Mouse (Mus musculus) cerebellum, postnatal 4 days (tissue): ENCODE data around the gene Gna13.

ENCODE experiments used
- DNase-seq, 2 experiments: peaks; one replicate each; pipeline ENCODE4 v3.0.0; 2022; ENCODE audit warnings: low spot score in 2 of 2, mixed read lengths in 1 of 2

Gna13 gene

GRCm38 (mm10) chr11:109375412-109375811 lies 12.8 kb downstream of the Gna13 start:
- no peak for DNase-seq

DNA sequence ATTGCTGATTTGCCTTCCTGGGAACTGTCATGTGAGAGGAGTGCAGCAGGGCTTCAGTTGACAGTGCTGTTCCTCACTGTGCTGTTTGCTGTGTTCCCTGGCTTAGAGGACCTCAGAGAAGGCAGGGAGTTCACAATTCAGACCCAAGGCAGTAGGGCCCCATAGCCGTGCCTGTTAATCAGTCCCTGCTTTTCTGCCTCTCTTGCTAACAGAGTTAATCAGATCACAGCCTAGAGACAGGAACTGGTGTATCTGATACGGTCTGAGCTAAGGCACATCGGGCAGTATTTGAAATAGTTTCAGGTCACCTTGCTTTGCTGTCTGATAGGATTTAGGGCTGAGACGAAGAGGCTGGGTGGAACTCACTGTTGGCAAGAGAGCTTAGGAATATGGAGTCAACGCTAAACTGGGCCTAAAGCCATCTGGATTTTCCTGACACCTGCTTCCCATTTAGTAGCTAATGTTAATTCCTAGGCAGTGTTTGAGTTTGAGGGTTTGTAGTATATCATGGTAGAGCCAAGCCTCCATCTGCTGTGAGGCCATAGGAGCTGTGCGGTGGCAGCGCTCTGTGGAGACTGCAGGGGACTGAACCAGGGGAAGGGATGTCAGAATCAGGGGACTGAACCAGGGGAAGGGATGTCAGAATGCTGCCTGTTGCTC lies 14.0 kb downstream of the Gna13 start:
- DNase-seq = no peak

DNA sequence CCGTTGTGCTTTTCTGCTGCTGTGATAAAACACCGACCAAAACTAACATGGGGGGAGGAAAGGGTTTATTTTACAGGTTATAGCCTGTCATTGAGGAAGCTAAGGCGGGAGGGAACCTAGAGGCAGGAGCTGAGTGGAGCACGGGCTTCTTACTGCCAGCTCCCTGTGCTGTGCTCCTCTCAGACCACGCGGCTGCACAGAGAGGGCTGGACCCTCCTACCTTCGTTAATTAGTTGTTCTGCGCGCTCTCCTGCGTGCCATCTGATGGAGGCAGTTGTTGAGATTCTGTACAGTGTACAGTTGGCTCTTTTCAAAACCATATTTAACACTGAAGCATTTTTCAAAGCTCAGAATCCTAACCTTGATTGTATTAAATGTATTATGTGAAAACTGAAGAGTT lies 14.8 kb downstream of the Gna13 start:
- DNase-seq = no peak

- DNase-seq = no peak
These were observed 15.4 kb downstream of the Gna13 start for GRCm38 (mm10) chr11:109378051-109378450.

DNA sequence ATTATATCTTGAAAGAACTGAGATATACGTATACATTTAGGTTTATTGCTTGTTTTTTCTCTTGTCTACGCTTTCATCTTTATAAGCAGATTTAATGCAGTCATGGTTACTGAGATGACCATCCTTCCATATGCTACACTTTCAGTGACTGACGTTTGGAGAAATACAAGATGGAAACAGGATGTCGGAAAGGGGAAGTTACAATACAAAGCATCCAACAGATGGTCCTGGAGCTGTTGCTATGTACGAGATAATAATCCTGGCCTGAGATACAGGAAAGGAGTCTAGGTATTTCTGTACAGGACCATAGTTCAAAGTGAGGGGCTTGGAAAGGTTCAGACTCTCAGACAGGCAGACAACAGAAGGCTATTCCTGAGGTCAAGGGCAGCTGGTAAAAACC lies 18.0 kb downstream of the Gna13 start:
- no peak for DNase-seq

DNA sequence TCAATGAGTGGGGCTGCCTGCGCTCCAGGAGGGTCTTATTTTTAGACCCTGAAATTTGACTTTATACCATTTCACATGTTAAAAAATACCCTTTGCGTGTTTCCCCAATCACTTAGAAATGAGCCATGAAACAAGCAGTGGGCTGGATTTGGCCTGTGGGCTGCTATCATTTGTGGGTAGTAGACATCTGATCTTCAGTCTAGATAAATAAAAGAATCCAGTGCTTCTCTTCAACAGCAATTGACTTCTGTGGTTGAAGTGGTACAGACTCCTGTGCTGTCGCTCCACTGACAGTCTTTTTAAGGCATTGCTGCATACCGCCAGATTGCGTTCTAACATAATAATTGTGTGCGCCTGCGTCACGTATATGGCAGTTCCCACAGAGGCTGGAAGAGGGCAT lies 22.7 kb downstream of the Gna13 start:
- no peak for DNase-seq

DNA sequence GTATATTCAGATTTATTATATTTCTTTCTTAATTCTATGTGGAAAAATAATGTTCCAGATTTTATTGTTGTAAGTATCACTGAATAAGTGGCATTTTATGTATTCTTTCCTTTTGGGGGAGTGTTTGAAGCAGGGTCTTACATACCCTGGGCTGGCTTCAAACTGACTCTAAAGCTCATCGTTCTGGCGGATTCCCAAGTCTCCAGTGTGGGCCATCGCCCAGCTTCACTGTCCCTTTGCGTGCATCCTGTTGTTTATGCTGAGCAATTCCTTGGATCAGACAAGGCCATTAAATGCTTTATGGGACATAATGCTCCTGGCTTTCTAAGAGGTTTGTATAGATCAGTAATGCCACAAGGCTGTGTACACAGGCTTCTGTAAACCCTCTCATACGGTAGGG lies 26.4 kb downstream of the Gna13 start:
- DNase-seq = no peak

GRCm38 (mm10) chr11:109391200-109391599 lies 28.6 kb downstream of the Gna13 start:
- no peak for DNase-seq

- DNase-seq = no peak
These were observed 29.1 kb downstream of the Gna13 start for GRCm38 (mm10) chr11:109391760-109392159.

- DNase-seq = no peak
These were observed 30.0 kb downstream of the Gna13 start for GRCm38 (mm10) chr11:109392601-109393000.

DNA sequence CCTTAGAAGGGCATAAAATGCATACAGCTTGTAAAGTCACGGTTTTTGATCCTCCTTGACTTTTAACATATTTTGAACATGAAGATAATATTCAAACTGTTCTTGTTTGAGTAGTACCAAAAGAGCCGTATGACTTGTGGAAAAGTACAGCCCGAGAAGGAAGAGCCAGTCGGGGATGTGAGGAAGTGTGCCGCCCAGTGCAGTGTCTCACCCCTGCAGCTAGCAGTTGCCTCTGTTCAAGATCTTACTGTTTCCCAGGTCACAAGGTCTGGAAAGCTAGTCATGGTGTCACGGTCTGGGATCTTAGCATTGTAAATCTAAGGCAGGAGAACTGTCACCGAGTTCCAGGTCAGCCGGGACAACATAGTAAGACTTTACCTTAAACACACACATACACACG lies 32.1 kb downstream of the Gna13 start:
- DNase-seq = no peak

- DNase-seq = no peak
These were observed 32.7 kb downstream of the Gna13 start for GRCm38 (mm10) chr11:109395291-109395690.

DNA sequence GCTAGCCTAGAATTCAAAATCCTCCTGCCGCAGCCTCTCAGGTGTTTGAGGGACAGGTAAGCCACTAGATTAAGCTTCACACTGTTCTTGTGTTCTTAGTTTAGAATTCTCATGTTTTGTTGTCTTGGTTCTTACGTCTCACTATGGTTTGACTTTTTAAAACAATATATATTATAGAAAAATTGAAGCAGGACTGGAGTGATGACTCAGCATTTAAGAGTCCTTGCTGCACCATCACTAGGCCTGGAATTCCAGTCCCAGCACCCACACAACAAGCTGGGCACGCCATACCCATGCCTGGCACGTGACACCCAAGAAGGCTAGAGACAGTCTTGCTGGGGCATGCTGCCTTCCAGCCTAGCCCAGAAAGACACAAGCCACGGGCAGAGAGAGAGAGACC lies 43.8 kb downstream of the Gna13 start:
- DNase-seq = no peak

DNA sequence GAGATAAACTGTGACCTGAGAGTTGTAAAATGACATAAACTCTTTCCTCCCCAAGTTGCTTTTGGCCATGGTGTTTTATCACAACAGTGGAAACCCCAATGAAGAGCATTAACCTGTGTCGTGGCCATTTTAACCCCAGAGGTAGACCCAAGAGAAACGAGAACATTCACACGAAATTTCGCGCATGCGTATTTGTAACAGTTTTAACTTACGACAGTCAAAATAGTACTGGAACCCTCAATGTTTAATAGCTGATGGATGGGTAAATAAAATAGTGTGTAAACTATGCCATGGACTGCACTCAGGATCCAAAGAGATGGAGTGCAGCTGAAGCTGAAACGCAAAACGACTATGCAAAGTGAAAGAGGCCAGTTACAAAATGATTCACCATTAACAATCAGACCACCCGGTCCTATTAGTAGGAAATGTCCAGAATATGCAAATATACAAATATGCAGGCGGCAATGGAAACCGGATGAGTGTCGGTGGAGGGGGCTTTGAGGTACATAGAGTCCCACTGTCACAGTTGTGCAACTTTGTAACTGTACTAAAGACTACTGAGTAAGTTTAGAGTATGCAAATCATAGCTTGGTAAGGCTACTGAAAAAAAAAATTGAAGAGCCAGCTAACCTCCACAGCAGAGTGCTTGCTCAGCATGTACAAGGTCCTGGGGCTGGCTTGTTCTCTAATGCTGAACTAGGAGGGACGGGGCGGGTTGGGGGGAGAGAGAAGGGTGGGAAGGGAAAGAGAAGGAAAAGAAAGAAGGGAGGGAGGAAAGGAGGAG lies 47.8 kb downstream of the Gna13 start:
- no peak for DNase-seq

GRCm38 (mm10) chr11:109413617-109414016 lies 51.0 kb downstream of the Gna13 start, which contains the start of gene 9930022D16Rik:
9930022D16Rik (plus strand) TSS chr11:109413917.
- DNase-seq = no peak

GRCm38 (mm10) chr11:109414802-109415201 lies 52.2 kb downstream of the Gna13 start:
- no peak for DNase-seq

- DNase-seq = no peak
These were observed 54.2 kb downstream of the Gna13 start for GRCm38 (mm10) chr11:109416709-109417420.

GRCm38 (mm10) chr11:109417472-109418040 lies 54.9 kb downstream of the Gna13 start:
- DNase-seq = no peak

GRCm38 (mm10) chr11:109419461-109419860 lies 56.8 kb downstream of the Gna13 start:
- DNase-seq = no peak

GRCm38 (mm10) chr11:109419961-109420566 lies 57.4 kb downstream of the Gna13 start:
- no peak for DNase-seq

DNA sequence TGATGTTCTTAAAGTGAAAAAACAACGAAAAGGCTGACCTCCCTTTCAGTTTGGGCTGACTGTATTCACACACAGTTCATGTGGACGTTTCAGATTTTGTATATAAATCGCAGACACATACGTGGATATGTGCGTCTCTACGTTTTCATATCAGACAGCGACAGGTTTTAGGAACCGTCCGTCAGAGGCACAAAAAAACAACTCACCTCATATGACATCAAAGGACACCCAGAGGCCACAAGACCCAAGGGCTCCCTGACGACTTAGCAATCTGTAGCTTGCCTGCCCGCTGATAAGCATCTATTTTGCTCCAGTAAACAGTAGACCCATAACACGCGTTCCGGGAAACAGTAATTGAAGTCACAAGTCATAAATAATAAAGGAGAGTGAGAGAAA lies 57.9 kb downstream of the Gna13 start:
- DNase-seq = no peak

GRCm38 (mm10) chr11:109421205-109421604 lies 58.6 kb downstream of the Gna13 start:
- no peak for DNase-seq
